Mouse (Mus musculus): ENCODE data around the gene Rassf6. TPM values are rescaled to one million over a fixed set of nuclear protein-coding genes. Genes with fewer than 3 reads are reported as not detected.

Gene Rassf6
- total and polyA plus RNA-seq, 3 experiments: 15.1 to 24.5 (median 18.3) TPM

DNA sequence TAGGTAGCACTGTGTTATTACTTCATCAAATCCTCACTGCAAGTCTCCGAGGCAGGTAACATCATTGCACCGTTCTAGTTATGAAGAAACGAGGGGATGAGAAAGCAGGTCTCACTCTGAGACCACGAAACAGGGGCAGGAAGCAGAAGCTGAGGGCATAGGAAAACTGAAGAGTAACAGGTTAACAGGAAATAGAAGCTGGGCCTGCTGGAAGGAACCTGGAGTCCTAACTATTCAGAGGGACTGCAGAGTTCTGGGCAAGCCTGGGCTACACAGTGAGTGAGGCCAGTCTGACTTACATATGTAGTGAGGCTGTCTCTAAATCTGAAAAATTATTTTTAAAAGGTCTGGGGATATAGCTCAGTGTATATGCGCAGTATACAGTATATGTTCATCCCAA is 52.4 kb downstream of the Rassf6 start:
- DNase-seq (ENCODE audit: extremely low read depth): no peak

GRCm38 (mm10) chr5:90586511-90586910 is 53.9 kb downstream of the Rassf6 start:
- Histone ChIP-seq H3K9ac (ENCODE audit: insufficient read depth, low read depth) (peak overlapping the region; percentile 37), H3K4me3 (replicated peaks in 1 of 3; ENCODE audit: low read depth in 2 of 3, low read length in 2 of 3, poor library complexity in 1 of 3) (peak overlapping the region; percentile 47 to 77 (median 50)), H3K4me2 (ENCODE audit: insufficient read depth, low read depth, poor library complexity, severe bottlenecking) (peak overlapping the region; percentile 79), H3K27me3 (replicated peaks) (no peaks in the 10 kb centered on the region), H3K79me2 (replicated peaks; ENCODE audit: control insufficient read depth, extremely low read depth, insufficient read depth, poor library complexity, severe bottlenecking) (no peaks in the 10 kb centered on the region), H3K36me3 (replicated peaks in 1 of 2; ENCODE audit: control insufficient read depth in 1 of 2, insufficient read depth in 1 of 2, low read length in 1 of 2) (peaks cover 0 to 11% of the 10 kb centered on the region in 2 experiments), H3K4me1 (ENCODE audit: control insufficient read depth in 1 of 2, insufficient read depth in 2 of 2) (peaks cover 7 to 14% of the 10 kb centered on the region in 2 experiments), H3K27ac (ENCODE audit: insufficient read depth, low read depth) (no peak overlapping the region), H3K9me3 (replicated peaks; ENCODE audit: low read length) (no peaks in the 10 kb centered on the region)
- in situ Hi-C loops (cut with MboI; ENCODE audit: low pct_ligation_motif_present, low pct_unique_long_range_greater_than_20kb, low sequenced_read_pairs): no loop called here
- DNase-seq (ENCODE audit: extremely low read depth): peak; percentile 85
- dilution Hi-C loops (cut with MboI; ENCODE audit: extremely low pct_ligation_motif_present, extremely low pct_unique_long_range_greater_than_20kb, low sequenced_read_pairs): no loop called here
- no peak for TF ChIP-seq ETS1 (conservative IDR thresholded peaks at IDR 0.05; ENCODE audit: low read depth, low read length)
- TF ChIP-seq ZC3H11A (IDR thresholded peaks at IDR 0.05; ENCODE audit: low read depth, low read length): no peak
- no peak for TF ChIP-seq SMC3 (IDR thresholded peaks at IDR 0.05; ENCODE audit: low read depth, low read length)
- TF ChIP-seq MAZ (IDR thresholded peaks at IDR 0.05; ENCODE audit: low read depth, low read length): no peak
- no peak for TF ChIP-seq E2F4 (IDR thresholded peaks at IDR 0.05; ENCODE audit: insufficient replicate concordance, low read depth, low read length)
- no peak for TF ChIP-seq MEF2A (IDR thresholded peaks at IDR 0.05; ENCODE audit: borderline replicate concordance, low read depth, low read length)
- peak; percentile 65 for TF ChIP-seq NELFE (IDR thresholded peaks at IDR 0.05; ENCODE audit: low read depth, low read length)
- no peak for TF ChIP-seq CHD2 (IDR thresholded peaks at IDR 0.05; ENCODE audit: low read length)
- TF ChIP-seq JUND (conservative IDR thresholded peaks at IDR 0.05; ENCODE audit: low read depth, low read length): no peak
- no peak for TF ChIP-seq RCOR1 (conservative IDR thresholded peaks at IDR 0.05; ENCODE audit: low read depth, low read length)
- no peak for TF ChIP-seq MAX (IDR thresholded peaks at IDR 0.05; ENCODE audit: low read length)
- no peak for TF ChIP-seq JUN (IDR thresholded peaks at IDR 0.05; ENCODE audit: insufficient read depth, low read depth, low read length)
- no peak for TF ChIP-seq EP300 (IDR thresholded peaks at IDR 0.05; ENCODE audit: low read length)
- TF ChIP-seq TCF12 (IDR thresholded peaks at IDR 0.05; ENCODE audit: low read depth, low read length): peak; percentile 54; the same call in 1 of the 2 replicates
- TF ChIP-seq NRF1 (IDR thresholded peaks at IDR 0.05; ENCODE audit: low read depth, low read length): no peak
- TF ChIP-seq POLR2AphosphoS2 (IDR thresholded peaks at IDR 0.05; ENCODE audit: low read depth, low read length): no peak
- peak; percentile 20; the same call in 1 of the 2 replicates for TF ChIP-seq HCFC1 (IDR thresholded peaks at IDR 0.05; ENCODE audit: low read depth, low read length)
- TF ChIP-seq UBTF (IDR thresholded peaks at IDR 0.05; ENCODE audit: low read depth, low read length): no peak
- no peak for TF ChIP-seq CHD1 (IDR thresholded peaks at IDR 0.05; ENCODE audit: low read depth, low read length)
- no peak for TF ChIP-seq SIN3A (IDR thresholded peaks at IDR 0.05; ENCODE audit: low read length)
- TF ChIP-seq USF1 (IDR thresholded peaks at IDR 0.05; ENCODE audit: low read depth, low read length): no peak
- no peak for TF ChIP-seq IRF4 (IDR thresholded peaks at IDR 0.05; ENCODE audit: low read depth, low read length)
- TF ChIP-seq MAFK (IDR thresholded peaks at IDR 0.05; ENCODE audit: insufficient replicate concordance, low read length): no peak
- TF ChIP-seq GABPA (IDR thresholded peaks at IDR 0.05; ENCODE audit: insufficient replicate concordance, low read depth, low read length): no peak
- peak; percentile 79 for TF ChIP-seq TBP (conservative IDR thresholded peaks at IDR 0.05; ENCODE audit: low read depth, low read length)
- no peak for TF ChIP-seq KAT2A (IDR thresholded peaks at IDR 0.05; ENCODE audit: insufficient replicate concordance, low read length)
- TF ChIP-seq USF2 (conservative IDR thresholded peaks at IDR 0.05; ENCODE audit: low read depth, low read length): no peak
- no peak for TF ChIP-seq MYC (IDR thresholded peaks at IDR 0.05; ENCODE audit: low read depth, low read length)
- TF ChIP-seq PAX5 (IDR thresholded peaks at IDR 0.05; ENCODE audit: low read length): no peak
- no peak for TF ChIP-seq RAD21 (IDR thresholded peaks at IDR 0.05; ENCODE audit: low read depth, low read length)
- no peak for TF ChIP-seq CTCF (conservative IDR thresholded peaks at IDR 0.05 in 1 of 2, IDR thresholded peaks at IDR 0.05 in 1 of 2; ENCODE audit: low read depth in 2 of 2, low read length in 2 of 2)

More for the DNA sequence above, 52.4 kb downstream of the Rassf6 start:
- no peak for TF ChIP-seq PAX5 (IDR thresholded peaks at IDR 0.05; ENCODE audit: low read length)
- no peak for TF ChIP-seq MEF2A (IDR thresholded peaks at IDR 0.05; ENCODE audit: borderline replicate concordance, low read depth, low read length)
- no peak for TF ChIP-seq TCF12 (IDR thresholded peaks at IDR 0.05; ENCODE audit: low read depth, low read length)
- TF ChIP-seq USF2 (conservative IDR thresholded peaks at IDR 0.05; ENCODE audit: low read depth, low read length): no peak
- TF ChIP-seq POLR2AphosphoS2 (IDR thresholded peaks at IDR 0.05; ENCODE audit: low read depth, low read length): no peak
- no peak for TF ChIP-seq CHD1 (IDR thresholded peaks at IDR 0.05; ENCODE audit: low read depth, low read length)
- TF ChIP-seq POLR2A (IDR thresholded peaks at IDR 0.05; ENCODE audit: low read depth, low read length): no peak
- no peak for TF ChIP-seq MXI1 (IDR thresholded peaks at IDR 0.05; ENCODE audit: low read depth, low read length)
- no peak for TF ChIP-seq USF1 (IDR thresholded peaks at IDR 0.05; ENCODE audit: low read depth, low read length)
- no peak overlapping the region for H3K27ac ChIP-seq (ENCODE audit: insufficient read depth, low read depth)
- H3K9ac ChIP-seq (ENCODE audit: insufficient read depth, low read depth): no peak overlapping the region
- peak overlapping the region in 1 of 3 experiments; percentile 7 for H3K4me3 ChIP-seq (replicated peaks in 1 of 3; ENCODE audit: low read depth in 2 of 3, low read length in 2 of 3, poor library complexity in 1 of 3)
- peaks cover 0 to 26% of the 10 kb centered on the region in 2 experiments for H3K36me3 ChIP-seq (replicated peaks in 1 of 2; ENCODE audit: control insufficient read depth in 1 of 2, insufficient read depth in 1 of 2, low read length in 1 of 2)
- dilution Hi-C loops (cut with MboI; ENCODE audit: extremely low pct_ligation_motif_present, extremely low pct_unique_long_range_greater_than_20kb, low sequenced_read_pairs) (no loop called here), in situ Hi-C loops (cut with MboI; ENCODE audit: low pct_ligation_motif_present, low pct_unique_long_range_greater_than_20kb, low sequenced_read_pairs) (no loop called here)
- H3K27me3 ChIP-seq (replicated peaks): no peaks in the 10 kb centered on the region
- peaks cover 7 to 22% of the 10 kb centered on the region in 2 experiments for H3K4me1 ChIP-seq (ENCODE audit: control insufficient read depth in 1 of 2, insufficient read depth in 2 of 2)
- H3K79me2 ChIP-seq (replicated peaks; ENCODE audit: control insufficient read depth, extremely low read depth, insufficient read depth, poor library complexity, severe bottlenecking): no peaks in the 10 kb centered on the region
- no peaks in the 10 kb centered on the region for H3K9me3 ChIP-seq (replicated peaks; ENCODE audit: low read length)
- peak overlapping the region; percentile 21; the same call in 1 of the 2 replicates for H3K4me2 ChIP-seq (ENCODE audit: insufficient read depth, low read depth, poor library complexity, severe bottlenecking)

Data from CH12.LX (cell line).